Mouse (Mus musculus) MEL-GATA-1-ER (cell line): Measurements from ENCODE around the gene Unc80.
A peak's percentile ranks its signal among the peaks of the same experiment; 100 is the strongest.

Experiments used
- DNase-seq: peaks from one replicate; pipeline ENCODE4 v3.0.0-alpha.2; 2012; ENCODE audit warnings: low read depth; ENCODE audit errors: extremely low read depth

The Unc80 gene

GRCm38 (mm10) chr1:66702623-66703345 lies 234.6 kb downstream of the Unc80 start:
- DNase-seq: peak; percentile 55

GRCm38 (mm10) chr1:66704523-66704922 lies 236.4 kb downstream of the Unc80 start:
- DNase-seq: no peak

GRCm38 (mm10) chr1:66712859-66713258 lies 244.7 kb downstream of the Unc80 start:
- no peak for DNase-seq

- no peak for DNase-seq
Measured at GRCm38 (mm10) chr1:66730581-66730980, 262.4 kb downstream of the Unc80 start.
